Comparison of ENCODE assay signal across 31 mouse cellular contexts in genomic region chr6:137190577-137190976, GRCm38 (mm10). TPM values are rescaled to one million over a fixed set of nuclear protein-coding genes. Genes with fewer than 3 reads are reported as not detected.
"Had no signal": no experiment of that assay in that cellular context is flagged by ENCODE, and none has a peak within 500 bp of the region (broad histone marks: within the 10 kb centered on the region; RNA-seq: fewer than 3 reads in every experiment).

No protein-coding gene starts in this region.

- H3K9ac ChIP-seq: limb, embryonic 12.5 days; limb, embryonic 13.5 days; limb, embryonic 15.5 days; liver, embryonic 12.5 days; liver, embryonic 13.5 days; liver, embryonic 14.5 days; liver, embryonic 15.5 days; liver, postnatal 0 days; lung, embryonic 15.5 days; midbrain, embryonic 12.5 days; midbrain, embryonic 13.5 days; midbrain, embryonic 15.5 days; neural tube, embryonic 12.5 days; neural tube, embryonic 13.5 days had no signal

- H3K27me3 ChIP-seq: limb, embryonic 13.5 days; limb, embryonic 15.5 days; liver, embryonic 12.5 days; liver, embryonic 13.5 days; liver, embryonic 15.5 days; lung, embryonic 15.5 days; megakaryocyte, embryonic 14.5 days; midbrain, embryonic 12.5 days; midbrain, embryonic 13.5 days; midbrain, embryonic 15.5 days; neural tube, embryonic 12.5 days; neural tube, embryonic 13.5 days had no signal

- DNase-seq: left cerebral cortex, postnatal 4 days; liver; liver, embryonic 13.5 days; liver, postnatal 0 days; lung, adult 2 months; midbrain, embryonic 14.5 days had no signal

- H3K4me1 ChIP-seq: limb, embryonic 10.5 days; limb, embryonic 12.5 days; limb, embryonic 13.5 days; limb, embryonic 15.5 days; liver, embryonic 12.5 days; liver, embryonic 13.5 days; liver, embryonic 15.5 days; megakaryocyte, embryonic 14.5 days; midbrain, embryonic 10.5 days; midbrain, embryonic 12.5 days; midbrain, embryonic 13.5 days; neural tube, embryonic 12.5 days had no signal

- H3K27ac ChIP-seq: left cerebral cortex, adult 2 months; limb, embryonic 10.5 days; limb, embryonic 12.5 days; limb, embryonic 13.5 days; limb, embryonic 15.5 days; liver, embryonic 12.5 days; liver, embryonic 13.5 days; liver, embryonic 14.5 days; liver, embryonic 15.5 days; lung, embryonic 15.5 days; macrophage; midbrain, embryonic 10.5 days; midbrain, embryonic 12.5 days; midbrain, embryonic 13.5 days; midbrain, embryonic 15.5 days; neural tube, embryonic 12.5 days; neural tube, embryonic 13.5 days had no signal

- ATAC-seq: liver, embryonic 12.5 days; liver, postnatal 0 days; midbrain, embryonic 13.5 days; midbrain, embryonic 15.5 days; midbrain, embryonic 16.5 days had no signal

- H3K9me3 ChIP-seq: limb, embryonic 10.5 days; limb, embryonic 12.5 days; limb, embryonic 13.5 days; limb, embryonic 15.5 days; liver, embryonic 12.5 days; liver, embryonic 13.5 days; liver, embryonic 15.5 days; lung, embryonic 15.5 days; megakaryocyte, embryonic 14.5 days; midbrain, embryonic 10.5 days; midbrain, embryonic 12.5 days; midbrain, embryonic 13.5 days; midbrain, embryonic 15.5 days; neural tube, embryonic 12.5 days; neural tube, embryonic 13.5 days had no signal

- H3K4me3 ChIP-seq: left cerebral cortex, adult 2 months; limb, embryonic 10.5 days; limb, embryonic 12.5 days; limb, embryonic 13.5 days; limb, embryonic 15.5 days; liver, embryonic 12.5 days; liver, embryonic 13.5 days; liver, embryonic 15.5 days; lung, embryonic 15.5 days; megakaryocyte, embryonic 14.5 days; midbrain, embryonic 10.5 days; midbrain, embryonic 12.5 days; midbrain, embryonic 13.5 days; midbrain, embryonic 15.5 days; myocyte; neural tube, embryonic 12.5 days; neural tube, embryonic 13.5 days had no signal

- H3K4me2 ChIP-seq: limb, embryonic 12.5 days; limb, embryonic 13.5 days; limb, embryonic 15.5 days; liver, embryonic 11.5 days; liver, embryonic 12.5 days; liver, embryonic 13.5 days; liver, embryonic 15.5 days; lung, embryonic 15.5 days; midbrain, embryonic 11.5 days; midbrain, embryonic 12.5 days; midbrain, embryonic 13.5 days; midbrain, embryonic 15.5 days; neural tube, embryonic 12.5 days; neural tube, embryonic 13.5 days had no signal

- H3K36me3 ChIP-seq: limb, embryonic 10.5 days; limb, embryonic 12.5 days; limb, embryonic 13.5 days; limb, embryonic 15.5 days; liver, embryonic 12.5 days; liver, embryonic 13.5 days; liver, embryonic 15.5 days; lung, embryonic 15.5 days; midbrain, embryonic 10.5 days; midbrain, embryonic 12.5 days; midbrain, embryonic 13.5 days; midbrain, embryonic 15.5 days; neural tube, embryonic 12.5 days; neural tube, embryonic 13.5 days had no signal

RNA-seq across cellular contexts. Expression of gene Rerg, which starts 20.3 kb away (rescaled TPM):
- total RNA-seq: megakaryocyte progenitor cell, adult 5-6 weeks; megakaryocyte, adult 5-6 weeks; megakaryocyte-erythroid progenitor cell, adult 5-6 weeks; monocyte, adult 5-6 weeks had no signal
- polyA plus RNA-seq: macrophage had no signal
